Mouse (Mus musculus) left cerebral cortex, adult 2 months (tissue): ENCODE measurements at regions not wholly inside any gene's neighbourhood (a gene's known extent, or its start where the extent isn't known, plus 50 kb on each side); places are given as distances from the start of the nearest gene placed in this dataset.

ENCODE experiments used
- DNase-seq, 2 experiments: peaks; one replicate each; pipeline ENCODE4 v3.0.0; 2021 to 2022; ENCODE audit warnings: low spot score in 2 of 2, mixed read lengths in 1 of 2; ENCODE audit errors: extremely low spot score in 1 of 2
- H3K27ac ChIP-seq: fragments of 200-600 bp; 2 replicates; pipeline ENCODE4 v1.8.1; 2022
- H3K4me3 ChIP-seq: fragments of 200-600 bp; 2 replicates; pipeline ENCODE4 v1.8.1; 2022
- CTCF ChIP-seq: fragments of 200-600 bp; IDR thresholded peaks from 2 replicates; pipeline ENCODE4 v1.8.1; 2022; ENCODE audit warnings: antibody characterized with exemption, mild to moderate bottlenecking, moderate library complexity
- intact Hi-C: fragments of 180-260 bp; cut with DNase I; formaldehyde crosslinking; loops from one replicate; pipeline ENCODE4 v1.15.1; 2025

GRCm38 (mm10) chr15:88391822-88392221 is 208.3 kb upstream of the Zdhhc25 start:
- TF ChIP-seq CTCF = peak; percentile 38
- H3K4me3 ChIP-seq = no peak overlapping the region
- intact Hi-C loops = no loop called here
- no peak overlapping the region for H3K27ac ChIP-seq
- DNase-seq = no peak

DNA sequence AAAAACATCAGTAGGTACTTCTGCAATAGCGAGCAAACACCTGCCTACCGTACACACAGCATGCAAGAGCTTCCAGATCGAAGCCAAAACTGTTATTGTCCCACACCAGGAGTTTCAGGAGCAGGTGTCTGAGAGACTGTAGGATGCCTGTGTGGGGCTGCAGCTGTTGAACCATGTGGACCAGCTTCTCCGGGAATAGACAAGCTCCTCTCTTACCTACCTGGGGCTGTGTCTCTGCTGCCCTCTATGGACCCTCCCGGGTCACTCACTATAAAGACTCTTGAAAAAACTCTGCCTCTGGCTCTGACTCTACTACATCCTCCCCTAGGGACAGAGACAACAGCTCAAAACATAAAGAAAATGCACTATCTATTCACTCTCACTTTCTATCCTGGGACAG is 201.0 kb upstream of the Zdhhc25 start:
- intact Hi-C loops = no loop called here

GRCm38 (mm10) chr15:88399989-88400388 is 200.1 kb upstream of the Zdhhc25 start:
- TF ChIP-seq CTCF = no peak
- Histone ChIP-seq H3K4me3 (no peak overlapping the region), H3K27ac (no peak overlapping the region)
- no peak for DNase-seq
- intact Hi-C loops = loop anchor here (10.0 kb wide), 1 partner anchor 135 kb away; no protein-coding TSS in a partner anchor

More for the DNA sequence above, 201.0 kb upstream of the Zdhhc25 start:
- H3K27ac ChIP-seq = no peak overlapping the region
- TF ChIP-seq CTCF = peak; percentile 43
- H3K4me3 ChIP-seq = no peak overlapping the region
- DNase-seq = no peak

- no peak for DNase-seq
- no peak overlapping the region for H3K27ac ChIP-seq
- TF ChIP-seq CTCF = no peak; the same call in 1 of the 2 replicates
- H3K4me3 ChIP-seq = no peak overlapping the region
- intact Hi-C loops = loop anchor here (10.0 kb wide), 1 partner anchor 134 kb away; no protein-coding TSS in a partner anchor
Observed at GRCm38 (mm10) chr15:88400787-88401186, 199.3 kb upstream of the Zdhhc25 start.

- intact Hi-C loops = loop anchor here (2.0 to 10.0 kb wide), 2 partner anchors 60 to 126 kb away; no protein-coding TSS in a partner anchor
- peak; percentile 22 to 51 for DNase-seq
- no peak overlapping the region for H3K4me3 ChIP-seq
- no peak overlapping the region for H3K27ac ChIP-seq
- no peak for TF ChIP-seq CTCF
Observed at GRCm38 (mm10) chr15:88408461-88409379, 191.4 kb upstream of the Zdhhc25 start.

DNA sequence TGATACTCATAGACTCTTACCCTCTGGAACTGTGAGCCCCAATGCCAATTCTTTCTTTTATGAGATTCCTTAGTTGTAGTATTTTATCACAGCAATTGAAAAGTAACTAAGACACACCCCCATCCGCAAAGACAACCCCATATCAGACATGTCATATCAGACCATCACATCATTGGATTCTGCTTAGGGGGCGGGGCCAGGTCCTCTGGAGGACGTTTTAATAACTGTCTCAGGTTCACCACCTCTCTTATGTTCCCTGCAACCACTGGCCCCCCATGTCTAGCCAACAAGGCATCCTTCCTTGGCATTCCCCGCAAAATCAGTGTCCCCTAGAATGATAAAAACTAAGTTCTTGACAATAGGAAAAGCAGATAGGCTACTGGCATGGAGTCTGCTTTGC is 185.9 kb upstream of the Zdhhc25 start:
- DNase-seq = no peak
- TF ChIP-seq CTCF = no peak
- Histone ChIP-seq H3K4me3 (no peak overlapping the region), H3K27ac (no peak overlapping the region)
- intact Hi-C loops = no loop called here

- intact Hi-C loops = no loop called here
- DNase-seq = no peak
- no peak for TF ChIP-seq CTCF
- H3K4me3 ChIP-seq = no peak overlapping the region
- H3K27ac ChIP-seq = no peak overlapping the region
Observed at GRCm38 (mm10) chr15:88418881-88419280, 181.2 kb upstream of the Zdhhc25 start.

- H3K4me3 ChIP-seq = no peak overlapping the region
- intact Hi-C loops = no loop called here
- TF ChIP-seq CTCF = no peak
- DNase-seq = no peak
- H3K27ac ChIP-seq = no peak overlapping the region
Observed at GRCm38 (mm10) chr15:88428441-88428840, 171.7 kb upstream of the Zdhhc25 start.

- no peak for DNase-seq
- Histone ChIP-seq H3K27ac (no peak overlapping the region), H3K4me3 (no peak overlapping the region)
- intact Hi-C loops = no loop called here
- TF ChIP-seq CTCF = no peak
Observed at GRCm38 (mm10) chr15:88430941-88431340, 169.2 kb upstream of the Zdhhc25 start.

- intact Hi-C loops = no loop called here
- DNase-seq = no peak
- H3K4me3 ChIP-seq = no peak overlapping the region
- no peak for TF ChIP-seq CTCF
- H3K27ac ChIP-seq = no peak overlapping the region
Observed at GRCm38 (mm10) chr15:88448272-88448671, 151.8 kb upstream of the Zdhhc25 start.

DNA sequence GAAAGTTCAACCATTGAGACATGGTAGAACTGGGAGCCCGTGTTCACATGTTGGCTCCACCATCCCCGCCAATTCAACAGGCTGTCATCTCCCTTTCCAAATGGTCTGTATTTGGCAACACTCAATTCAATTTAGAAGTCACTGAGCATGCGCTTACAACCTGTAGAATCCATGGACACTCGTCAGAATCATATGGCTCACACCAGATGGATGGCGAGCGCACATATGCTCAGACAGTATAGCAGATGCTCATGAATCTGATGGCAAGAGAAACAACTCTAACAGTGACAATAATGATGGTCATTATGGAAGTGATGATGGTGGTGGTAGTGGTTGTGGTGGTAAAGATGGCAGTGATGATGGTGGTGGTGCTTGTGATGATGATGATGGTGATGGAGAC is 148.9 kb upstream of the Zdhhc25 start:
- no peak for DNase-seq
- intact Hi-C loops = no loop called here
- no peak overlapping the region for H3K4me3 ChIP-seq
- no peak for TF ChIP-seq CTCF
- H3K27ac ChIP-seq = no peak overlapping the region

DNA sequence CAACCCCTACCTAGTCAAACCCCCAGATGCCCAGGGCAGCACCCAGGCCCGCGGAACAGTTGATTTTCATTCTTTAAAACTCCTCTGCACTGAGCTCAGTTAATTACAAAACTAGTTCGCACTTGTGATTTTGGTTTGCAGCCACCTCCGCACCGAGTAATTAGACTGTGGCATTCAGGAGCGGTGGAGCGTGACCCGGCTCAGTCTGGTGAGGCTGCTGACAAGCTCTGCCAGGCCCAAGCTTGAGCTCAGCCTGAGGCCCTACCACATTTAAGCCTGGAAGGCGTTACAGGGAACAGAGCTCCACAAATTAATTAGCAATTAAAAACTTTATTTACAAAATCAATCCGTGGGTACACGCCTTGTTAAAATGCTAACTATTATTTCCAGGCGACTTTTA is 132.0 kb upstream of the Zdhhc25 start:
- intact Hi-C loops = loop anchor here (2.0 to 5.0 kb wide), 5 partner anchors 59 to 836 kb away; no protein-coding TSS in a partner anchor
- DNase-seq = peak; percentile 21 to 56
- no peak overlapping the region for H3K27ac ChIP-seq
- no peak overlapping the region for H3K4me3 ChIP-seq
- TF ChIP-seq CTCF = no peak
